Mouse (Mus musculus): ENCODE results near the gene OR5BS1P.

GRCm38 (mm10) chr15:98512232-98512631, 42.5 kb downstream of the OR5BS1P start:
- TF ChIP-seq CTCF (IDR thresholded peaks at IDR 0.05; ENCODE audit: low read depth) (no peak), EP300 (optimal IDR thresholded peaks at IDR 0.05) (no peak)

Data from stomach, postnatal 0 days (tissue).